Mouse (Mus musculus) ES-E14 (cell line): ENCODE results near the gene Fgf12.

Experiments used
- CHD2 ChIP-seq: IDR thresholded peaks from 2 replicates; pipeline ENCODE4 v1.6.1; 2014; ENCODE audit warnings: mild to moderate bottlenecking, low read depth, low read length, inconsistent platforms
- HCFC1 ChIP-seq: IDR thresholded peaks from 2 replicates; pipeline ENCODE4 v1.6.1; 2012; ENCODE audit warnings: low read length, inconsistent platforms, borderline replicate concordance; ENCODE audit not compliant: insufficient read depth
- MAFK ChIP-seq: IDR thresholded peaks from 2 replicates; pipeline ENCODE4 v1.6.1; 2014; ENCODE audit warnings: mild to moderate bottlenecking, low read depth, low read length, inconsistent platforms; ENCODE audit not compliant: insufficient read depth
- ZC3H11A ChIP-seq: IDR thresholded peaks from 2 replicates; pipeline ENCODE4 v1.6.1; 2012; ENCODE audit warnings: low read depth, mild to moderate bottlenecking, inconsistent platforms, low read length, borderline replicate concordance
- ZNF384 ChIP-seq: IDR thresholded peaks from 2 replicates; pipeline ENCODE4 v1.6.1; 2012; ENCODE audit warnings: low read depth, low read length, inconsistent platforms

DNA sequence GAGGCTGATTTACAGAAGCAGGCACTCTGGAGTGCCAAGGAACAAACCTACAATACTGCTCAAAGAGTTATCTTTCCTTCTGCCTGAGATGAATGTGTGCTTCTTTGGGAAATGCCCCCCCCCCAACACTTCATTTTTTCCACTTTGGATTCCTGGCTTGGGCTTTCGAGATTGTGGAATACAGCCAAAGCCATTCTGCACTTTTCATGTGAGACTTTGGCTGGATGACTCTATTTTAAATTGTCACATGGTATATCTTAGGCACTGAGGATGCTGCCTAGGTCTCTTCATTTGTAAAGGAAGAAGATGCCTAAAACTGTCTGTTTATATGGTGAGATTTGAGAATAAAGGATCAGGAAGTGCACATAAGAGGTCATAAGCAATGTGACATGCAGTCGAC is 402.2 kb downstream of the Fgf12 start:
- TF ChIP-seq ZNF384: no peak
- TF ChIP-seq HCFC1: no peak
- no peak for TF ChIP-seq CHD2
- TF ChIP-seq ZC3H11A: no peak
- TF ChIP-seq MAFK: no peak
